Mouse (Mus musculus) MEL (cell line): ENCODE measurements at regions not wholly inside any gene's neighbourhood (a gene's known extent, or its start where the extent isn't known, plus 50 kb on each side); places are given as distances from the start of the nearest gene placed in this dataset.
A peak's percentile ranks its signal among the peaks of the same experiment; 100 is the strongest.

Source experiments
- DNase-seq: peaks from one replicate; pipeline ENCODE4 v3.0.0; 2011; ENCODE audit warnings: low read depth, low spot score
- H3K27ac ChIP-seq: 2 replicates; pipeline ENCODE4 v1.5.1; 2012; ENCODE audit warnings: low read depth, mild to moderate bottlenecking, control low read depth, low read length, moderate library complexity; ENCODE audit not compliant: control insufficient read depth
- H3K27me3 ChIP-seq, 2 experiments: fragments of 150-350 bp in 1 of 2; sonication (generic) in 1 of 2; 2 replicates each; pipeline ENCODE4 v1.6.1; 2012; ENCODE audit warnings: low read length in 2 of 2, mild to moderate bottlenecking in 2 of 2, improper control_type of control experiment in 1 of 2, moderate library complexity in 1 of 2; ENCODE audit not compliant: insufficient read depth in 2 of 2, control insufficient read depth in 1 of 2
- H3K36me3 ChIP-seq, 2 experiments: 2 replicates each; pipeline ENCODE4 v1.6.1; 2012 to 2014; ENCODE audit warnings: low read length in 2 of 2, improper control_type of control experiment in 1 of 2, inconsistent platforms in 1 of 2, mild to moderate bottlenecking in 1 of 2; ENCODE audit not compliant: insufficient read depth in 2 of 2, control insufficient read depth in 1 of 2
- H3K4me1 ChIP-seq, 2 experiments: fragments of 150-350 bp in 1 of 2; sonication (generic) in 1 of 2; 2 replicates each; pipeline ENCODE4 v1.6.1; 2012; ENCODE audit warnings: low read length in 2 of 2, improper control_type of control experiment in 1 of 2, mild to moderate bottlenecking in 1 of 2; ENCODE audit not compliant: insufficient read depth in 2 of 2, control insufficient read depth in 1 of 2
- H3K4me3 ChIP-seq, 2 experiments: fragments of 150-350 bp in 1 of 2; sonication (generic) in 1 of 2; 2 replicates each; pipeline ENCODE4 v1.5.1; 2012; ENCODE audit warnings: low read depth in 2 of 2, low read length in 2 of 2, mild to moderate bottlenecking in 2 of 2, moderate library complexity in 2 of 2, control low read depth in 1 of 2, improper control_type of control experiment in 1 of 2; ENCODE audit not compliant: control insufficient read depth in 1 of 2, insufficient read depth in 1 of 2
- H3K79me2 ChIP-seq: 2 replicates; pipeline ENCODE4 v1.6.1; 2012; ENCODE audit warnings: mild to moderate bottlenecking, low read length, moderate library complexity; ENCODE audit not compliant: control insufficient read depth, poor library complexity, insufficient read depth
- H3K9ac ChIP-seq: 2 replicates; pipeline ENCODE4 v1.6.1; 2012; ENCODE audit warnings: low read depth, mild to moderate bottlenecking, control low read depth, low read length, moderate library complexity; ENCODE audit not compliant: control insufficient read depth, poor library complexity, severe bottlenecking
- H3K9me3 ChIP-seq: fragments of 150-350 bp; sonication (generic); replicated peaks from 2 replicates; pipeline ENCODE4 v1.6.1; 2012; ENCODE audit warnings: mild to moderate bottlenecking, low read length, improper control_type of control experiment, moderate library complexity; ENCODE audit not compliant: insufficient read depth
- CHD1 ChIP-seq: IDR thresholded peaks from 2 replicates; pipeline ENCODE4 v1.6.1; 2012; ENCODE audit warnings: low read depth, mild to moderate bottlenecking, inconsistent platforms, low read length, improper control_type of control experiment
- CHD2 ChIP-seq: IDR thresholded peaks from 2 replicates; pipeline ENCODE4 v1.6.1; 2011; ENCODE audit warnings: low read length, improper control_type of control experiment
- CTCF ChIP-seq, 3 experiments: IDR thresholded peaks in 2 of 3; conservative IDR thresholded peaks in 1 of 3; 2 replicates each; pipeline ENCODE4 v1.5.1; 2011 to 2012; ENCODE audit warnings: low read length in 3 of 3, low read depth in 2 of 3, mild to moderate bottlenecking in 2 of 3, improper control_type of control experiment in 1 of 3, inconsistent platforms in 1 of 3, mixed read lengths in 1 of 3, moderate library complexity in 1 of 3; ENCODE audit not compliant: control insufficient read depth in 1 of 3, insufficient read depth in 1 of 3, poor library complexity in 1 of 3, severe bottlenecking in 1 of 3
- EP300 ChIP-seq, 2 experiments: IDR thresholded peaks; 2 replicates each; pipeline ENCODE4 v1.6.1; 2011; ENCODE audit warnings: improper control_type of control experiment in 2 of 2, low read length in 2 of 2, low read depth in 1 of 2, mild to moderate bottlenecking in 1 of 2
- ETS1 ChIP-seq: IDR thresholded peaks from 2 replicates; pipeline ENCODE4 v1.6.1; 2012; ENCODE audit warnings: low read depth, mild to moderate bottlenecking, inconsistent platforms, low read length, improper control_type of control experiment, moderate library complexity
- GATA1 ChIP-seq: IDR thresholded peaks from 2 replicates; pipeline ENCODE4 v1.6.1; 2011; ENCODE audit warnings: low read depth, low read length, improper control_type of control experiment
- JUND ChIP-seq: IDR thresholded peaks from 2 replicates; pipeline ENCODE4 v1.6.1; 2011; ENCODE audit warnings: low read depth, mild to moderate bottlenecking, improper control_type of control experiment, low read length
- MAZ ChIP-seq: IDR thresholded peaks from 2 replicates; pipeline ENCODE4 v1.6.1; 2012; ENCODE audit warnings: low read depth, mild to moderate bottlenecking, inconsistent platforms, low read length, improper control_type of control experiment
- MEF2A ChIP-seq: IDR thresholded peaks from 2 replicates; pipeline ENCODE4 v1.6.1; 2014; ENCODE audit warnings: low read depth, mild to moderate bottlenecking, inconsistent platforms, low read length, improper control_type of control experiment; ENCODE audit not compliant: poor library complexity, insufficient replicate concordance, severe bottlenecking; ENCODE audit errors: extremely low read depth
- MYB ChIP-seq: IDR thresholded peaks from 2 replicates; pipeline ENCODE4 v1.6.1; 2011; ENCODE audit warnings: mild to moderate bottlenecking, low read depth, low read length, improper control_type of control experiment
- NRF1 ChIP-seq: IDR thresholded peaks from 2 replicates; pipeline ENCODE4 v1.6.1; 2014; ENCODE audit warnings: low read depth, mild to moderate bottlenecking, inconsistent platforms, low read length, improper control_type of control experiment, moderate library complexity; ENCODE audit not compliant: poor library complexity, insufficient read depth, severe bottlenecking
- RAD21 ChIP-seq: IDR thresholded peaks from 2 replicates; pipeline ENCODE4 v1.6.1; 2011; ENCODE audit warnings: mild to moderate bottlenecking, low read depth, low read length, improper control_type of control experiment
- SIN3A ChIP-seq: IDR thresholded peaks from 2 replicates; pipeline ENCODE4 v1.6.1; 2012; ENCODE audit warnings: low read length, improper control_type of control experiment, inconsistent platforms
- SMC3 ChIP-seq: IDR thresholded peaks from 2 replicates; pipeline ENCODE4 v1.6.1; 2011; ENCODE audit warnings: low read depth, low read length, improper control_type of control experiment
- TCF12 ChIP-seq: IDR thresholded peaks from 2 replicates; pipeline ENCODE4 v1.6.1; 2014; ENCODE audit warnings: low read depth, mild to moderate bottlenecking, inconsistent platforms, low read length, improper control_type of control experiment, moderate library complexity
- UBTF ChIP-seq: IDR thresholded peaks from 2 replicates; pipeline ENCODE4 v1.6.1; 2012; ENCODE audit warnings: low read depth, mild to moderate bottlenecking, inconsistent platforms, low read length, improper control_type of control experiment, moderate library complexity, borderline replicate concordance; ENCODE audit not compliant: insufficient read depth
- USF2 ChIP-seq, 2 experiments: IDR thresholded peaks; 2 replicates each; pipeline ENCODE4 v1.6.1; 2011 to 2012; ENCODE audit warnings: improper control_type of control experiment in 2 of 2, low read length in 2 of 2, borderline replicate concordance in 1 of 2, inconsistent platforms in 1 of 2, low read depth in 1 of 2, mild to moderate bottlenecking in 1 of 2; ENCODE audit not compliant: insufficient read depth in 1 of 2
- ZC3H11A ChIP-seq: IDR thresholded peaks from 2 replicates; pipeline ENCODE4 v1.6.1; 2012; ENCODE audit warnings: low read depth, mild to moderate bottlenecking, inconsistent platforms, low read length, improper control_type of control experiment
- ZKSCAN1 ChIP-seq: IDR thresholded peaks from 2 replicates; pipeline ENCODE4 v1.6.1; 2012; ENCODE audit warnings: low read depth, mild to moderate bottlenecking, inconsistent platforms, low read length, improper control_type of control experiment, moderate library complexity
- ZNF384 ChIP-seq: IDR thresholded peaks from 2 replicates; pipeline ENCODE4 v1.6.1; 2012; ENCODE audit warnings: low read depth, mild to moderate bottlenecking, inconsistent platforms, low read length, improper control_type of control experiment

- DNase-seq = no peak
- H3K9ac ChIP-seq = no peak overlapping the region
- no peaks in the 10 kb centered on the region for H3K9me3 ChIP-seq
- TF ChIP-seq TCF12 (no peak), NRF1 (no peak), MYB (no peak), GATA1 (no peak), ZKSCAN1 (no peak), ETS1 (no peak), CHD1 (no peak), JUND (no peak), USF2 (IDR thresholded peaks at IDR 0.05; ENCODE audit: borderline replicate concordance in 1 of 2, insufficient read depth in 1 of 2, low read depth in 1 of 2, low read length in 2 of 2) (no peak), MAZ (no peak), RAD21 (no peak), CHD2 (no peak), EP300 (IDR thresholded peaks at IDR 0.05; ENCODE audit: low read depth in 1 of 2, low read length in 2 of 2) (no peak), SIN3A (no peak), ZC3H11A (no peak), UBTF (no peak), ZNF384 (no peak)
- H3K4me3 ChIP-seq = no peak overlapping the region
- no peaks in the 10 kb centered on the region for H3K27me3 ChIP-seq
- H3K27ac ChIP-seq = no peak overlapping the region
- H3K36me3 ChIP-seq = no peaks in the 10 kb centered on the region
- no peaks in the 10 kb centered on the region for H3K79me2 ChIP-seq
- no peaks in the 10 kb centered on the region for H3K4me1 ChIP-seq
Observed at GRCm38 (mm10) chr1:16007809-16008208, 85.3 kb downstream of the 4930444P10Rik start.

GRCm38 (mm10) chr1:16006888-16007287, 86.2 kb downstream of the 4930444P10Rik start:
- peak; percentile 10 to 32 (median 22); a peak in 4 of 6 replicates for TF ChIP-seq CTCF (IDR thresholded peaks at IDR 0.05 in 2 of 3, conservative IDR thresholded peaks at IDR 0.05 in 1 of 3; ENCODE audit: control insufficient read depth in 1 of 3, insufficient read depth in 1 of 3, low read depth in 2 of 3, low read length in 3 of 3, poor library complexity in 1 of 3, severe bottlenecking in 1 of 3)
- TF ChIP-seq MEF2A = no peak
- TF ChIP-seq RAD21 = peak; percentile 11; the same call in 1 of the 2 replicates
- peak; percentile 37; the same call in 1 of the 2 replicates for TF ChIP-seq SMC3
- Histone ChIP-seq H3K9me3 (no peaks in the 10 kb centered on the region), H3K9ac (no peak overlapping the region), H3K79me2 (no peaks in the 10 kb centered on the region), H3K4me3 (no peak overlapping the region), H3K27me3 (no peaks in the 10 kb centered on the region), H3K27ac (no peak overlapping the region), H3K4me1 (no peaks in the 10 kb centered on the region), H3K36me3 (no peaks in the 10 kb centered on the region)
- peak; percentile 8 for DNase-seq
